Mouse (Mus musculus): ENCODE results near the gene Ccdc110. TPM values are rescaled to one million over a fixed set of nuclear protein-coding genes. Genes with fewer than 3 reads are reported as not detected.

Ccdc110 gene
- polyA plus RNA-seq, 1 experiment from 2014 or later = not detected

DNA sequence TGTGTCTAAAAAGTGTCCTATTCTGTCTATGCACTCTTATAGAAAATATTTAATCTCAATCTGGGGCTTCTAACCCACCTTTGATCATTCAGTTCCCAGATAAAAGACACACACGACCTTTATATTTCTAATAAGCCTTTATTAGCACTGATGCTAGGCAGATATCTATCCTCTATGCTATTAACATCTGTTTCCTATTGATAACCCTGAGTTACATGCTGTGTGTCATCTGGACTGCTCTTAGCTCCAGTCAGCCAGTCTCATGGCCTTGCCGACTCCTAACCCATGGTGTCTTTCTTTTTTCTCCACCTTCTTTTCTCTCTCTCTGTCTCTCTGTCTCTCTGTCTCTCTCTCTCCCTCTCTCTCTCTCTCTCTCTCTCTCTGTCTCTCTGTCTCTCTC lies 53.8 kb downstream of the Ccdc110 start:
- Histone ChIP-seq H3K9me3 (ENCODE audit: control insufficient read depth) (no peaks in the 10 kb centered on the region), H3K4me3 (ENCODE audit: low read depth, low read length) (no peak overlapping the region), H3K36me3 (ENCODE audit: control insufficient read depth, insufficient read depth) (peaks cover 44% of the 10 kb centered on the region), H3K27ac (ENCODE audit: low read depth, low read length) (no peak overlapping the region), H3K27me3 (replicated peaks; ENCODE audit: control insufficient read depth, insufficient read depth, low read length) (no peaks in the 10 kb centered on the region), H3K9ac (ENCODE audit: low read depth, low read length) (no peak overlapping the region), H3K4me1 (replicated peaks; ENCODE audit: control insufficient read depth, insufficient read depth, low read length) (no peaks in the 10 kb centered on the region), H3K4me2 (replicated peaks; ENCODE audit: low read depth) (no peak overlapping the region)
- ATAC-seq = no peak
- TF ChIP-seq CTCF (IDR thresholded peaks at IDR 0.05; ENCODE audit: low read depth) = no peak
- WGBS = 57% methylated on average over 2 of the region's 2 CpGs

DNA sequence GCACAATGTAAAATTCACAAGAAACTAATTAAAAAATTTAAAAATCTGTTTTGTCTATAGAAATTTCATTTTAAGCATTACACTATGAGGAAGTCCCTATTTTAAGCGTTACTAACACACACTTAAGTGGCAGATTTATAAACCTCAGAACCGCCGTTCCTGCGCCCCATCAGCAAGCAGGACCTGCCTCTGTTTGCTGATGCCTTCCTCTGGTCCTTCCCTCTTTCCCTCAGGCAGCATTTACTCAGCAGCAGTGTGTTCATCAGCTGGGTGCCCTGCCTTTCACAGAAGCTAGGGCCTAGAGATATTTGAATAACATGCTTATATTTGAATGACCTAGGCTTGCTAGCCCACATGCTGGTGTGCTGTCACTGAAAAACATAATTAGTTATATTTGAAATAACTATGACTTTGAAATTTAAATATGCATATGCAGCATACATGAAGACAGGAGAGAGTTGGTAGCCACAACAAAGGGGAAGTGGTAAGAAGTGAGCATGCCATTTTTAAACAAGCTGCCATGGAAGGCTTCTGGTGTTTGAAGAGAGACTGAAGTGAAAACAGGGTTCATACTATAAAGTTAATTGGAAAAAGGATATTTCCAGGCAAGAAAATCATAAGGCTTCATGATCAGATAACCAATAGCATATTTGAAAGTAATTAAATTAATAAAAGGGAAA lies 56.4 kb downstream of the Ccdc110 start:
- TF ChIP-seq CTCF (IDR thresholded peaks at IDR 0.05; ENCODE audit: low read depth) = no peak
- H3K27ac ChIP-seq (ENCODE audit: low read depth, low read length) = no peak overlapping the region
- H3K36me3 ChIP-seq (ENCODE audit: control insufficient read depth, insufficient read depth) = peaks cover 36% of the 10 kb centered on the region
- no peak overlapping the region for H3K4me3 ChIP-seq (ENCODE audit: low read depth, low read length)
- no peak overlapping the region for H3K4me2 ChIP-seq (replicated peaks; ENCODE audit: low read depth)
- no peak for ATAC-seq
- H3K4me1 ChIP-seq (replicated peaks; ENCODE audit: control insufficient read depth, insufficient read depth, low read length) = no peaks in the 10 kb centered on the region; the same call in 1 of the 2 replicates
- 96% methylated on average over 4 of the region's 4 CpGs for WGBS
- H3K9me3 ChIP-seq (ENCODE audit: control insufficient read depth) = no peaks in the 10 kb centered on the region
- H3K9ac ChIP-seq (ENCODE audit: low read depth, low read length) = no peak overlapping the region
- no peaks in the 10 kb centered on the region for H3K27me3 ChIP-seq (replicated peaks; ENCODE audit: control insufficient read depth, insufficient read depth, low read length)

Other genes starting within 250 kb of the Ccdc110 start
- 134 and 149 TPM in 2 replicates for gene Pdlim3, start 49.2 kb upstream of the Ccdc110 start, polyA plus RNA-seq (2015; fragmentation: Nextera tagmentation; extraction: Ambion mirVana)
- 0.31 and 0.70 TPM in 2 replicates for gene 1700029J07Rik, start 40.6 kb downstream of the Ccdc110 start, polyA plus RNA-seq (2015; fragmentation: Nextera tagmentation; extraction: Ambion mirVana)
- gene Ufsp2, start 40.9 kb downstream of the Ccdc110 start, polyA plus RNA-seq (2015; fragmentation: Nextera tagmentation; extraction: Ambion mirVana) = 94.2 and 97.2 TPM in 2 replicates
- gene Lrp2bp, start 64.7 kb downstream of the Ccdc110 start, polyA plus RNA-seq (2015; fragmentation: Nextera tagmentation; extraction: Ambion mirVana) = 0.44 and 0.54 TPM in 2 replicates
- 18.0 and 32.7 TPM in 2 replicates for gene Ankrd37, start 71.1 kb downstream of the Ccdc110 start, polyA plus RNA-seq (2015; fragmentation: Nextera tagmentation; extraction: Ambion mirVana)
- gene Cfap97, start 217.2 kb downstream of the Ccdc110 start, polyA plus RNA-seq (2015; fragmentation: Nextera tagmentation; extraction: Ambion mirVana) = 15.2 and 17.1 TPM in 2 replicates
- 12.1 and 13.2 TPM in 2 replicates for gene Snx25, start 217.5 kb downstream of the Ccdc110 start, polyA plus RNA-seq (2015; fragmentation: Nextera tagmentation; extraction: Ambion mirVana)